Mouse (Mus musculus) bone marrow macrophage, adult 2 months (primary cell): ENCODE data around the gene Pou3f1.

Source experiments
- CTCF ChIP-seq: IDR thresholded peaks from 2 replicates; pipeline ENCODE4 v1.5.1; 2012; ENCODE audit warnings: low read depth, mild to moderate bottlenecking, low read length, moderate library complexity
- POLR2A ChIP-seq: IDR thresholded peaks from 2 replicates; pipeline ENCODE4 v1.6.1; 2012; ENCODE audit warnings: mild to moderate bottlenecking, low read depth, low read length, borderline replicate concordance

DNA sequence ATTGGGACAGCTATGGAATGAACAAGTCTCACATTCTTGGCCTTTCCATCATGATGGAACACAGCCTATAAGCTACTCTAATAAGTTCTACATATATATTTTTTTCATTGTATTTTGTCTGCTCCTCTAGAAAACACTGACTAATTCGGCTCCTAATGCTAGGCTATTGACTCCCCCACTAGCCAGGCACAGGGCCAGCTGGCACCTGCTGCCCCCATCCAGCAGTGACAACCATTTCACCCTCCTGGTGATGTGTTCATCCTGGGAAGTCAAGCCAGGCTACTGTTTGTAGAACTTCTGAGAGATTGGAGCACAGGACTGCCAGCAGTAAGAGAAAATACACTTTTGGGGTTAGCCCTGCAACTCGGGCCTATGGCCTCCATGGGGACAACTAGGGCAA, 46.5 kb upstream of the Pou3f1 start:
- TF ChIP-seq POLR2A (no peak), CTCF (no peak)
